Mouse (Mus musculus): ENCODE measurements around the gene Hhatl. TPM values are rescaled to one million over a fixed set of nuclear protein-coding genes. Genes with fewer than 3 reads are reported as not detected.

Hhatl gene
- polyA plus RNA-seq (2012; ENCODE audit: insufficient read depth, insufficient read length, low replicate concordance, missing spikeins) = not detected in 2 replicates

- 31% methylated on average over 24 of the region's 24 CpGs for WGBS
- peak within 1 kb of the TSS; percentile 22 for H3K4me3 ChIP-seq (ENCODE audit: insufficient read depth, low read depth, low read length)
- peaks cover 39% of the 10 kb centered on the region for H3K4me1 ChIP-seq (ENCODE audit: control insufficient read depth, insufficient read depth, low read length)
- TF ChIP-seq POLR2A (IDR thresholded peaks at IDR 0.05; ENCODE audit: insufficient read depth, low read depth, low read length) (no peak), CTCF (IDR thresholded peaks at IDR 0.05; ENCODE audit: insufficient read depth, low read depth, low read length) (no peak)
- peak within 1 kb of the TSS; percentile 23; the same call in 1 of the 2 replicates for H3K27ac ChIP-seq (ENCODE audit: insufficient read depth, low read depth, low read length)
Observed at GRCm38 (mm10) chr9:121791757-121792521, at the start of gene Hhatl. Hhatl (minus strand) TSS chr9:121792507.

- TF ChIP-seq CTCF (IDR thresholded peaks at IDR 0.05; ENCODE audit: insufficient read depth, low read depth, low read length) (no peak), POLR2A (IDR thresholded peaks at IDR 0.05; ENCODE audit: insufficient read depth, low read depth, low read length) (no peak)
- 34% methylated on average over 7 of the region's 7 CpGs for WGBS
- Histone ChIP-seq H3K4me3 (ENCODE audit: insufficient read depth, low read depth, low read length) (peak overlapping the region; percentile 56), H3K27ac (ENCODE audit: insufficient read depth, low read depth, low read length) (no peak overlapping the region), H3K4me1 (ENCODE audit: control insufficient read depth, insufficient read depth, low read length) (peaks cover 7% of the 10 kb centered on the region)
Observed at GRCm38 (mm10) chr9:121839622-121839965, 47.3 kb upstream of the Hhatl start.

GRCm38 (mm10) chr9:121838829-121839621 is 46.7 kb upstream of the Hhatl start, which contains the start of gene Ccdc13:
Ccdc13 (minus strand) TSS chr9:121839461.
- TF ChIP-seq POLR2A (IDR thresholded peaks at IDR 0.05; ENCODE audit: insufficient read depth, low read depth, low read length) (peak; percentile 34; the same call in 1 of the 2 replicates), CTCF (IDR thresholded peaks at IDR 0.05; ENCODE audit: insufficient read depth, low read depth, low read length) (no peak)
- Histone ChIP-seq H3K27ac (ENCODE audit: insufficient read depth, low read depth, low read length) (no peak within 1 kb of the TSS), H3K4me1 (ENCODE audit: control insufficient read depth, insufficient read depth, low read length) (peaks cover 7% of the 10 kb centered on the region), H3K4me3 (ENCODE audit: insufficient read depth, low read depth, low read length) (peak within 1 kb of the TSS; percentile 56)
- WGBS = 5% methylated on average over 61 of the region's 61 CpGs

- Histone ChIP-seq H3K4me3 (ENCODE audit: insufficient read depth, low read depth, low read length) (no peak overlapping the region), H3K4me1 (ENCODE audit: control insufficient read depth, insufficient read depth, low read length) (peaks cover 7% of the 10 kb centered on the region), H3K27ac (ENCODE audit: insufficient read depth, low read depth, low read length) (no peak overlapping the region)
- whole genome bisulfite sequencing = 92% methylated on average over 6 of the region's 6 CpGs
- TF ChIP-seq POLR2A (IDR thresholded peaks at IDR 0.05; ENCODE audit: insufficient read depth, low read depth, low read length) = no peak
- no peak for TF ChIP-seq CTCF (IDR thresholded peaks at IDR 0.05; ENCODE audit: insufficient read depth, low read depth, low read length)
Observed at GRCm38 (mm10) chr9:121838008-121838407, 45.7 kb upstream of the Hhatl start.

GRCm38 (mm10) chr9:121833825-121834224 is 41.5 kb upstream of the Hhatl start:
- no peak overlapping the region for H3K27ac ChIP-seq (ENCODE audit: insufficient read depth, low read depth, low read length)
- TF ChIP-seq CTCF (IDR thresholded peaks at IDR 0.05; ENCODE audit: insufficient read depth, low read depth, low read length) (no peak), POLR2A (IDR thresholded peaks at IDR 0.05; ENCODE audit: insufficient read depth, low read depth, low read length) (no peak)
- H3K4me3 ChIP-seq (ENCODE audit: insufficient read depth, low read depth, low read length) = no peak overlapping the region
- H3K4me1 ChIP-seq (ENCODE audit: control insufficient read depth, insufficient read depth, low read length) = peaks cover 9% of the 10 kb centered on the region
- WGBS = 85% methylated on average over 11 of the region's 11 CpGs

GRCm38 (mm10) chr9:121830956-121831293 is 38.6 kb upstream of the Hhatl start:
- TF ChIP-seq CTCF (IDR thresholded peaks at IDR 0.05; ENCODE audit: insufficient read depth, low read depth, low read length) (peak; percentile 54; the same call in 1 of the 2 replicates), POLR2A (IDR thresholded peaks at IDR 0.05; ENCODE audit: insufficient read depth, low read depth, low read length) (no peak)
- Histone ChIP-seq H3K4me1 (ENCODE audit: control insufficient read depth, insufficient read depth, low read length) (peaks cover 19% of the 10 kb centered on the region), H3K27ac (ENCODE audit: insufficient read depth, low read depth, low read length) (no peak overlapping the region), H3K4me3 (ENCODE audit: insufficient read depth, low read depth, low read length) (no peak overlapping the region)
- 22% methylated on average over 6 of the region's 6 CpGs for WGBS

GRCm38 (mm10) chr9:121830243-121830955 is 38.1 kb upstream of the Hhatl start:
- Histone ChIP-seq H3K4me1 (ENCODE audit: control insufficient read depth, insufficient read depth, low read length) (peaks cover 19% of the 10 kb centered on the region), H3K4me3 (ENCODE audit: insufficient read depth, low read depth, low read length) (no peak overlapping the region), H3K27ac (ENCODE audit: insufficient read depth, low read depth, low read length) (no peak overlapping the region)
- 78% methylated on average over 6 of the region's 6 CpGs for WGBS
- peak; percentile 63; the same call in 1 of the 2 replicates for TF ChIP-seq CTCF (IDR thresholded peaks at IDR 0.05; ENCODE audit: insufficient read depth, low read depth, low read length)
- TF ChIP-seq POLR2A (IDR thresholded peaks at IDR 0.05; ENCODE audit: insufficient read depth, low read depth, low read length) = no peak

- peaks cover 19% of the 10 kb centered on the region for H3K4me1 ChIP-seq (ENCODE audit: control insufficient read depth, insufficient read depth, low read length)
- WGBS = 75% methylated on average over 7 of the region's 7 CpGs
- H3K27ac ChIP-seq (ENCODE audit: insufficient read depth, low read depth, low read length) = no peak overlapping the region
- TF ChIP-seq CTCF (IDR thresholded peaks at IDR 0.05; ENCODE audit: insufficient read depth, low read depth, low read length) = no peak
- no peak for TF ChIP-seq POLR2A (IDR thresholded peaks at IDR 0.05; ENCODE audit: insufficient read depth, low read depth, low read length)
- H3K4me3 ChIP-seq (ENCODE audit: insufficient read depth, low read depth, low read length) = no peak overlapping the region
Observed at GRCm38 (mm10) chr9:121829270-121829992, 37.1 kb upstream of the Hhatl start.
